Mouse (Mus musculus) intestine, embryonic 16.5 days (tissue): ENCODE results near the gene Musk. TPM values are rescaled to one million over a fixed set of nuclear protein-coding genes. Genes with fewer than 3 reads are reported as not detected.

ENCODE experiments used
- ATAC-seq: fragments of 200-750 bp; cut with Nextera tagmentation; 2 replicates; pipeline ENCODE4 v1.8.0; 2017; ENCODE audit warnings: moderate TSS enrichment, moderate library complexity
- H3K27ac ChIP-seq: fragments of 300-500 bp; sonication (generic); 2 replicates; pipeline ENCODE4 v1.5.1; 2014; ENCODE audit warnings: mild to moderate bottlenecking, low read length
- H3K27me3 ChIP-seq: fragments of 300-500 bp; sonication (generic); replicated peaks from 2 replicates; pipeline ENCODE4 v1.6.1; 2014; ENCODE audit warnings: low read length, control low read depth, mixed read lengths; ENCODE audit not compliant: control insufficient read depth, insufficient read depth
- H3K36me3 ChIP-seq: fragments of 300-500 bp; sonication (generic); 2 replicates; pipeline ENCODE4 v1.6.1; 2014; ENCODE audit warnings: low read length, control low read depth; ENCODE audit not compliant: control insufficient read depth, insufficient read depth
- H3K4me1 ChIP-seq: fragments of 300-500 bp; sonication (generic); 2 replicates; pipeline ENCODE4 v1.6.1; 2014; ENCODE audit warnings: low read length, control low read depth, mixed read lengths; ENCODE audit not compliant: control insufficient read depth, insufficient read depth
- H3K4me2 ChIP-seq: fragments of 300-500 bp; sonication (generic); 2 replicates; pipeline ENCODE4 v1.6.1; 2014; ENCODE audit warnings: low read depth, low read length, control low read depth
- H3K4me3 ChIP-seq: fragments of 300-500 bp; sonication (generic); 2 replicates; pipeline ENCODE4 v1.5.1; 2014; ENCODE audit warnings: mild to moderate bottlenecking, low read length
- H3K9ac ChIP-seq: fragments of 300-500 bp; sonication (generic); 2 replicates; pipeline ENCODE4 v1.6.1; 2014; ENCODE audit warnings: low read depth, low read length
- H3K9me3 ChIP-seq: fragments of 300-500 bp; sonication (generic); 2 replicates; pipeline ENCODE4 v1.6.1; 2016; ENCODE audit warnings: low read length, control low read depth; ENCODE audit not compliant: control insufficient read depth
- WGBS: fragments of 180-500 bp; shearing (Covaris S2); extraction: QIAGEN DNeasy Blood & Tissue Kit; methylation state at CpG from one replicate; pipeline ENCODE4 v1.1.7; 2014; 5-methylcytosine and 5-hydroxymethylcytosine counted together
- polyA plus RNA-seq: library from polyadenylated mRNA; unstranded; fragments of >200 nt; fragmentation: Nextera tagmentation; extraction: Ambion mirVana; gene quantifications from 2 replicates; pipeline ENCODE4 v1.2.1, GENCODE M21; 2015

The Musk gene
- polyA plus RNA-seq, 1 experiment from 2014 or later, result 0.10 TPM

- peaks cover 4% of the 10 kb centered on the region; the same call in 1 of the 2 replicates for H3K9me3 ChIP-seq
- H3K4me1 ChIP-seq, result no peaks in the 10 kb centered on the region
- no peak for ATAC-seq
- H3K27me3 ChIP-seq, result no peaks in the 10 kb centered on the region
- H3K27ac ChIP-seq, result no peak overlapping the region
- H3K36me3 ChIP-seq, result no peaks in the 10 kb centered on the region
- H3K9ac ChIP-seq, result no peak overlapping the region
- H3K4me2 ChIP-seq, result no peak overlapping the region
- H3K4me3 ChIP-seq, result no peak overlapping the region
- 58% methylated on average over 9 of the region's 9 CpGs for WGBS
Measured at GRCm38 (mm10) chr4:58423276-58423930, 137.6 kb downstream of the Musk start.

Other genes with a start within 250 kb of the Musk start
- 5.2 and 5.5 TPM in 2 replicates for gene Svep1, start 79.1 kb upstream of the Musk start, polyA plus RNA-seq